Mouse (Mus musculus) olfactory bulb, adult 2 months (tissue): ENCODE data around the gene 4921539E11Rik. TPM values are rescaled to one million over a fixed set of nuclear protein-coding genes. Genes with fewer than 3 reads are reported as not detected.

Experiments used
- H3K27ac ChIP-seq: fragments of 200-500 bp; 2 replicates; pipeline ENCODE4 v1.5.1; 2012; ENCODE audit warnings: low read depth, low read length; ENCODE audit not compliant: insufficient read depth
- H3K4me1 ChIP-seq: fragments of 200-500 bp; 2 replicates; pipeline ENCODE4 v1.6.1; 2012; ENCODE audit warnings: low read length; ENCODE audit not compliant: control insufficient read depth, insufficient read depth
- H3K4me3 ChIP-seq: fragments of 200-500 bp; 2 replicates; pipeline ENCODE4 v1.5.1; 2012; ENCODE audit warnings: mild to moderate bottlenecking, low read depth, low read length, moderate library complexity; ENCODE audit not compliant: insufficient read depth
- CTCF ChIP-seq: fragments of 200-500 bp; IDR thresholded peaks from 2 replicates; pipeline ENCODE4 v1.5.1; 2012; ENCODE audit warnings: low read depth, mild to moderate bottlenecking, low read length, moderate library complexity; ENCODE audit not compliant: insufficient read depth
- POLR2A ChIP-seq: fragments of 200-500 bp; IDR thresholded peaks from 2 replicates; pipeline ENCODE4 v1.6.1; 2012; ENCODE audit warnings: mild to moderate bottlenecking, low read depth, low read length, moderate library complexity; ENCODE audit not compliant: insufficient read depth
- WGBS: fragments of 180-500 bp; shearing (Covaris S2); methylation state at CpG from one replicate; pipeline ENCODE4 v1.1.7; 2018; 5-methylcytosine and 5-hydroxymethylcytosine counted together
- polyA plus RNA-seq: library from polyadenylated mRNA; stranded (reverse); fragments of >200 nt; gene quantifications from 2 replicates; pipeline ENCODE4 v1.2.4, GENCODE M21; 2012; ENCODE audit warnings: low replicate concordance; ENCODE audit not compliant: missing spikeins, insufficient read depth, insufficient read length

4921539E11Rik gene
- polyA plus RNA-seq, result not detected in 2 replicates

GRCm38 (mm10) chr4:103290763-103291162 lies at the start of gene 4921539E11Rik:
Gene 4921539E11Rik, minus strand, starts transcription at chr4:103290863.
- WGBS, result 85% methylated on average over 2 of the region's 2 CpGs
- H3K4me1 ChIP-seq, result no peaks in the 10 kb centered on the region
- TF ChIP-seq POLR2A (no peak), CTCF (no peak)

GRCm38 (mm10) chr4:103335134-103335533 lies 44.5 kb upstream of the 4921539E11Rik start:
- Histone ChIP-seq H3K4me1 (no peaks in the 10 kb centered on the region), H3K27ac (no peak overlapping the region), H3K4me3 (no peak overlapping the region)
- TF ChIP-seq CTCF, result no peak
- no peak for TF ChIP-seq POLR2A
- WGBS, result 67% methylated on average over 5 of the region's 5 CpGs

More at GRCm38 (mm10) chr4:103290763-103291162, at the start of gene 4921539E11Rik:
- H3K27ac ChIP-seq, result no peak within 1 kb of the TSS
- no peak within 1 kb of the TSS for H3K4me3 ChIP-seq

- TF ChIP-seq CTCF (no peak), POLR2A (no peak)
- WGBS, result 49% methylated on average over 6 of the region's 6 CpGs
Observed at GRCm38 (mm10) chr4:103329348-103329747, 38.7 kb upstream of the 4921539E11Rik start.

GRCm38 (mm10) chr4:103326994-103327393 lies 36.3 kb upstream of the 4921539E11Rik start:
- 74% methylated on average over 3 of the region's 3 CpGs for WGBS

More at GRCm38 (mm10) chr4:103329348-103329747, 38.7 kb upstream of the 4921539E11Rik start:
- Histone ChIP-seq H3K4me3 (no peak overlapping the region), H3K27ac (no peak overlapping the region), H3K4me1 (no peaks in the 10 kb centered on the region)

GRCm38 (mm10) chr4:103324688-103325451 lies 34.2 kb upstream of the 4921539E11Rik start:
- Histone ChIP-seq H3K4me1 (no peaks in the 10 kb centered on the region), H3K4me3 (no peak overlapping the region), H3K27ac (no peak overlapping the region)
- TF ChIP-seq POLR2A (no peak), CTCF (no peak)
- WGBS, result 53% methylated on average over 17 of the region's 17 CpGs

More at GRCm38 (mm10) chr4:103326994-103327393, 36.3 kb upstream of the 4921539E11Rik start:
- Histone ChIP-seq H3K27ac (no peak overlapping the region), H3K4me3 (no peak overlapping the region), H3K4me1 (no peaks in the 10 kb centered on the region)
- TF ChIP-seq CTCF (no peak), POLR2A (no peak)

- WGBS, result 79% methylated on average over 6 of the region's 6 CpGs
- Histone ChIP-seq H3K4me1 (no peaks in the 10 kb centered on the region), H3K27ac (no peak overlapping the region), H3K4me3 (no peak overlapping the region)
- TF ChIP-seq POLR2A (no peak), CTCF (no peak)
Observed at GRCm38 (mm10) chr4:103321461-103321860, 30.8 kb upstream of the 4921539E11Rik start.

- no peak overlapping the region for H3K27ac ChIP-seq
- no peak overlapping the region for H3K4me3 ChIP-seq
- WGBS, result 94% methylated on average over 4 of the region's 4 CpGs
- H3K4me1 ChIP-seq, result no peaks in the 10 kb centered on the region
- no peak for TF ChIP-seq CTCF
- TF ChIP-seq POLR2A, result no peak
Observed at GRCm38 (mm10) chr4:103315861-103316260, 25.2 kb upstream of the 4921539E11Rik start.

GRCm38 (mm10) chr4:103314526-103314910 lies 23.9 kb upstream of the 4921539E11Rik start:
- TF ChIP-seq POLR2A (no peak), CTCF (no peak)
- Histone ChIP-seq H3K4me3 (no peak overlapping the region), H3K4me1 (no peaks in the 10 kb centered on the region), H3K27ac (no peak overlapping the region)
- 16% methylated on average over 3 of the region's 3 CpGs for WGBS
